Mouse (Mus musculus) B cell, adult 2 months (primary cell): ENCODE data around the gene Trmt1.
A peak's percentile ranks its signal among the peaks of the same experiment; 100 is the strongest.

Source experiments
- DNase-seq, 2 experiments: peaks; one replicate each; pipeline ENCODE4 v3.0.0; 2022

Trmt1 gene

DNA sequence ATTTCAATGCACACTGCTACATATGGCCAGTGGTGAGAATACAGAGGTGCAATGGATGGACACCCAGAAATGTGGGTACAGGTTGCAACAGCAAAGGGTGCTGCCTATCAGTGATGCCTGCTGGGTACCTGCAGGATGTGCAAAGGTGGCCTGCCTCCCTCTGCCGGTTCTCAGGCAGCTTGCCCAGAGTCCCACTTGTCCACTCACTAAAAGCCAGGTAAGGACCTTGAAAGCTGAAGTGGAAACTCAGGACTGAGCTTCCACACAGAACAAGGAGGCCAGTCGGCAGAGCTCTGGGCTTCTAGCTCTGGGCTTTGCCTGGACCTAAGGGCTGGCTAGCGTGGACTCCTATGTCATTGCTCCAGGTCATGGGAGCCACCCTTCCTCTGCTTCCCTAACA is 25.2 kb downstream of the Trmt1 start:
- DNase-seq = no peak

DNA sequence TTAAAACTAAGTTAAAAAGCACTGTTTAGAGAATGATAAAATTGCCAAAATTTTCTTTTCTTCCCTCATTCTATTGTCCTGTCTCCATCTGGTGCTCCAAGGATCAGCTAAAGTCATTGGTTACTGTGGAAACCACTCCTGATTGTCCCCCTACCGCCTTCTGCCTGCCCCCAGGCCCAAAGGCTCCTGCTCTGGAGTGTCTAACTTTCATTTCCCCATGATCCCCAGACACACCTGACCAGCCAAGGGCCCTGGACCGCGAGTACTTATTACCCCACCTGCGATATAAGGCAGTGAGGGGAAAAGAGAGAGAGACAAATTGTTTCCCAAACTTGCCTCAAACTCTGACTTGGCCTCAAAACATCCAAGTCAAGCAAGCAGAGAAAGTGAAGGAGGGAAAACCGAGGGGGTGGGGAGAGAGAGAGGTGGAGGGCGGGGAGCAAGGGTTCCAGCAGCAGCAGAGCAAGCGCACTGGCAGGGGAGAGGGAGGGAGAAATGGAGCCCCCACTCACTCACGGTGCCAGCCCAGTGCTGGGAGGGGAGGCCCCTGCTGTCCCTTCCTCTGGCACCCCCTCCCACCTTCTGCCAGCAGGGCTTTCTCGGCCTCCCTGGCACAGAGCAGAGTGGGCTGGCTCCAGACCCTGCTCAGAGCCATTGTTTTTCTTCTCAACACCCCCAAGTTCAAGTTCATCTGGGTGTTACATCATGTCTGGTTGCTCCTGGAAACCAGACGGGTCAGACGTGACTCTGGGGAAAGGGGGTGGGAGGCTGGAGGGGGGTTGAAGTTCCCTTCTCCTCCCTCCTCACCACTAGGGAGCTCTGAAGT is 26.0 kb downstream of the Trmt1 start:
- no peak for DNase-seq

DNA sequence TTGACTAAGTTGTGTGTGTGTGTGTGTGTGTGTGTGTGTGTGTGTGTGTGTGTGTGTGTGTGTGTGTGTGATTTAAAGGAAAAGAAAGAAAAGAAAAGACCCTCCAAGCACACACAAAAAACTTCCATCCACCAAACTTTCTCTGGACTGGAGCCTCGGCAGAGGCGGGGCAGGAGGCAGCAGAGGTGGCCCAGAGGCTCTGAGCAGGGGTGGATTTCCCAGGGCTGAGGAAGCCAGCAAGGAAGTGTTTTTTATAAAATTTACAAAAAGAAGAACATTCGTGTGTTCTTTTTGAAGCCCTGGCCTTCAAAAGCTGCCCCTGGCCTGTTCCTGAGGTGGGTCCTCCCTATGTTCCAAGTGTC is 26.6 kb downstream of the Trmt1 start:
- DNase-seq = no peak

DNA sequence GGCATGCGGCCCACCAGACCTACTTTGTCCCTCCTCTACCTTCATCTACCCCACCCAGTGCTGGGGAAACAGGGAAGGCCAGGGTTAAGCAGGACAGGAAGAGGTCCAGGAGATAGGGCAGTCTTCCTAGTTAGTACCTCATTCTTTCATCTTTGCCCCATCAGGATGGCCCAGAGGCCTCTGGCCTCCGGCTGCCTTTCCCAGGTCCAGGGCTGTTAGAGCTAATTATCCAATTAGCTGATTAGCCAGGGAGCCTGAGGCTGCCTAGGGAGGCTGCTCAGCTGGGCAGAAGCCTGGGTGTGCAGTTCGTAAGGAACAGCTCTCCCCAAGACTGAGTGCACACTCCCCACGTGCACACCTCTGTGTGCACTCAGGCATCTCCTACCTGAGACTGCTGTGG is 27.3 kb downstream of the Trmt1 start:
- no peak for DNase-seq

DNA sequence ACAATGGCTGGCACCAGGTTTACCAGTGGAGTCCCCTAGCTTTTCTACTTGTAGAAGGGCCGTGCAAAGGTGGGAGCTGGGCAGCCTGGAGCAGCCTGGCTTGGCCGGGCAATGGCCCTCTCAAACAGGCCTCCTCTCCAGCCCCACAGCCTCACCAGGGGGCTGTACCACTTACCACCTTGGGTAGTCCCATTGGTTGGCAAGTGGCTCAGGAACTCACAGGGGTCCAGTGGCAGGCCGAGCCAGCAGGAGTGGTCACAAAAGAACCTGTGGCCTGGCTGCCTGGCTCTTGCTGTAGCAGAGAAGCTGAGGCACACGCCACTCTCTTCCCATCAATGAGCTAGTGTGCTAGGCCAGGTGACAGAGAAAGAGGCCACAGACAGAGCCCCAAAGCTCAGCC is 28.1 kb downstream of the Trmt1 start:
- DNase-seq = no peak

DNA sequence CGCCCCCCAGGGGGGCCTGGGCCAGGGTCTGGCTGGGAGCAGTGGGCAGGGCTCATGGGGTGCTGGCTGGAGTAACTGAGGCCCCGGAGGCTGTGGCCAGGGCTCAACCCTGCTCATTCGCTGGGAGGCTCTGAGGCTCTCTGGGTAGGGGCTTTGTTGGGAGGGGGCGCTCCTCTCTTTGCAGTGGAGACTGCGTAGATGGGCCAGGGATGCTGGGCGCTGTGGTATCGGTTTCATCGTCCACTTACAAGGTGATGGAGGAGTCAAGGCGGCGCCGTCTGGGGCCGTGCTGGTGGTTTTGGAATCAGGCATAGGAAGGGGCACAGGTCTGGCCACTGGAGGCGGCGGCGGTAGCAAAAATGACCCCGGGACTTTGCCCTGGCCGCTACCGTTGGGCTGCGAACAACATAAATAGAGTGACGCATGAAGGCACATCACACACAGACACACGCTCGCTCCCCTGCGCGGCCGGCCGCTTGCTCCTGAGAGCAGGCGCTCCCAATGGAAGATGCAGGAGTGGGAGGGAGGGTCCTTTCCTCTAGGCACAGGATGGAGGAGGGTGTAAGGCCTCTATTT is 29.9 kb downstream of the Trmt1 start:
- DNase-seq = no peak

DNA sequence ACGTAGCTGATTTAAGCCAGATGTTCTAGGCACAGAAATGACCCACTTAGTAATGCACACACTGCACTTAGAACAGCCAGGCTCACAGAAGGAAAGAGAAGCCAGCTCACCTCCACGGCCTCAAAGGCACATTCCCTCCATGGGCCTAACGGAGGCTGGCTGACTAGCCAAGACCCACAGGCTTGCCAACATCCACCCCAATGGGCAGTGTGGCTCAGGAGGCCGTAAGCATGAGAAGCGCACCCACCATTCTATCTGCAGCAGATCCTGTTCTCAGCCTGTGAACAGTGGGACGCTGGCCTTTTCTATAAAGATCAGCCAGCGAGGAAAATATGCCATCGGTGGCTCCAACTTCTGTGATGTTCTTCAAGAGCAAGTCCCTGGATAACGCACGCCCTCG is 30.7 kb downstream of the Trmt1 start:
- DNase-seq = no peak

DNA sequence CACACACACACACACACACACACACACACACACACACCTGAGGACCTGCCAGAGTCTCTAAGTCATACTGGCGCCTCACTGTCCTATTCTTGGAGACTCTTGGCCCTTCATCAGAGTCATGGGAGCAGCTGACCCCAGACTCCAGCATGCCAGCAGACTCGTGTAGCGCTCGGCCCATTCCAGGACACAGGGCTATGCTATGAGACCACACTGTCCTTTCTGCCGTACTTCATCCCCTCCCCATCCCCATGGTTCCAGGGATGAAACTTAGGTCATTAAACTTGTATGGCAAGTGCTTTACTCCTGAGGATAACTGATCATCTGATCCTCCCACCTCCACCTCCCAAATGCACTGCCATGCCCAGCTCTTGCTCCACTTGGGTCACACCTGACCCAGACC is 32.4 kb downstream of the Trmt1 start:
- DNase-seq = no peak

DNA sequence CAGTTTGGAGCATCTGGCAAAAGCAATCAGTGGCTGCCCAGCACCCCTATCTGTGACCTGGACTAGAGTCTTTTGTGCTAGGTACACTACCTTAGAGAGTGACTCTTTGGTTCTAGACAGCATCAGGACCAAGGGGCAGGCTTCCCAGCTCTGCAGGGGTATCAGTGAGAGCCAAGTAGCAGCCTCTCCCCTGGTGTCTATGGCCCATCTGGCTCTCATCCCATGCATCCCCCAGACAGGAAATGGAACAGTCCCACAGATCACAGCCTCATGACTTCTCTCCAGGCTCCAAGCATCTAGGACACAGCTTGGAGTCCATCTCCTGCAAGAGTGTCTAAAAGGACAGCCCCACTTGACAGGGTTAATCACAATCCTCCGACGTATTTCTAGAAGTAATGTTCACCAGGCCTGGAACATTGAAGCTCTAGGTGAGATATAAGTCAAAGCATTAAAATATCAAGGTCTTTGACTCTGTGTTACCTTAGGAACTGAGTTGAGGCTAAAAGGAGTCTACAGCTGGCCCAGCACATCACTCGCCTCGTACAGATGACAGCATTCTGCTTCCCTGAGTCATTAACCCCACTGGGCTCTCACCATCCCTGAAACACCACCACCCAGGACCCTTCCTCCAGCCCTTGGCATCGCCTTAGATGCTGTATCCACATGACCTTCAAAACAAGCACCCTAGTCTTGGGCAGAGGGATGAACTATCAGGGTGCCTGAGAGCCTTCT is 33.0 kb downstream of the Trmt1 start:
- DNase-seq = no peak

DNA sequence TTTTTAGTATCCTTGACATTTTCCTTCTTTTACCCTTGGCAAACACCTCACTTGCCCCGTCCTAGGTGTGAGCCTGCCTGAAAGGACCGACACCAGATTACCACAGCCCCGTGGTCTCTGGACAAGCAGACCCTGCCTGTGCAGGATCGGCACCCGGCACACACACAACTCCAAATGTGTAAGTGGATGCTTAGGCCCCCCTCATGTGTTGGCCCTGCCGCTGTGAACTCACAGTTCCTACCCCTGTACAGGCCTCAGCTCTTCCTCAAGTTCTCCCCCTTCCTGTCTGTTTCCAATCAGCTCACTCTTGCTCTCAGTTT is 36.4 kb downstream of the Trmt1 start:
- no peak for DNase-seq

DNA sequence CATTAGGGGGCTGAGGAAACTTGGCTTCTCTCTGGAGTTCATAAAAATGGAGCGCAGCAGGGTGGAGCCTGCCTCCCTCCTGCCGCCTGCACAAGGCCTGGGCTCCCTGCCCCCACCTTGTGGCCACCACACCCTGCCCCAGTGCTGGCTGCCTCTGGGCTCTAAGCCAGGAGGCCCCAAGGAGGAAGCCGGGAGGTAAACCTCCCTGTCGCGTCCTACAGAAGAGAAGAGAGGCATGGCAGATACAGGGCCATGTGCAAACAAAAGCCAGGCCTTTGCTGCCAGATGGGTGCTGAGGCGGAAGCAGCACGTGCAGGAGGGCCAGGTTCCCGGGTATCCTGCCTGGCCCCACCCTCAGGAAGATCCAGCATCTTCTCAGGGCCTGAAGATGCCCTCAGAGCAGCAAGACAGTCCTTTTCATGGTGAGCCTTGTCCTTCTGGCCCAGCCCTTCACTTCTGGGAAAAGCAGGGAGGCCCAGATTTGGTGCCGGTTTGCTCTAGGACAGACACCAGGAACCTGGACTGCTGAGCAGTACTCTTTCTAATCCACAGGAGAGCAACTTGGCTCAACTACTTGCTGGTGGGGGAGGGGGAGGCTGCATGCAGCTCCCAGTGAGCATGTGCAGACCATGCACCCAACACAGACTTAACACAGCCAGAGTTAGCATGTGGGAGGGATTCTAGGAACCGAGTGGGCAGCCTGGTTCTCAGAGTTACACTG is 36.9 kb downstream of the Trmt1 start, which contains the start of gene G430095P16Rik:
Gene G430095P16Rik (plus strand): TSS at position 158 of the 721 bp plus-strand sequence.
- peak; percentile 41 to 47 for DNase-seq

DNA sequence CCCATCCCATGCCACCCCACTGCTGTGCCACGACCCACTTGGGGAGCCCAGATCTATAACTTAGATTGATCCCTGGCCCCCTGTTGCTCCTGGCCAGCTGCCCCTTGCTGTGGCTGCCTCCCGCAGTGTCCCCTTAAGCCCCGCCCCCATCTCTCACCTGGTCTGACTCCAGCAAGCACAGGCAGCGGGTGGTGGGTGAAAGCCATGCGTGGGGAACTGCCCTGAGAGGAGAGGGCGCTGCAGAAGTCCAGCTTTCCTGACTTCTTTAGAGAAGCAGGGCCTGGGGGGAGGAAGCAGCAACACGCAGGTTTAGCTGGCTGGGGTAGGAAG is 37.4 kb downstream of the Trmt1 start:
- DNase-seq = no peak

DNA sequence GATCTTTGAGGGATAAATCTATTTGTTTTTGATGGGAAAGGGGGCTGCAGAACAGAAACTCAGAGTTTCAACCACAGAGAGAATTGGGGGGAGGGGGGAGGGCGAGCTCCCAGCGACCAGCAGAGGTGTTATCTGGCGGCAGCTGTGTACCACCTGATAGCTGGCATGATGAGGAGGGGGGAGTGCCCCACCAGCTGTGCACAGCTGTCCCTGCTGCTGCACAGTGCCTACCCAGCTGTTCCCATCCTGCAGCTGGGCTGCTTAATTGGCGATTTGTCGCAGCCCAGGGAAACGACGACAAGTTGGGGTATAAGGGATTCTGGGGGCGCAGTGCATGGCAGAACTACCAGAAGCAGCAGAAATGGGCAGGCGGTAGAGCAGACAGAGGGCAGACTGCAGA is 38.6 kb downstream of the Trmt1 start:
- no peak for DNase-seq

DNA sequence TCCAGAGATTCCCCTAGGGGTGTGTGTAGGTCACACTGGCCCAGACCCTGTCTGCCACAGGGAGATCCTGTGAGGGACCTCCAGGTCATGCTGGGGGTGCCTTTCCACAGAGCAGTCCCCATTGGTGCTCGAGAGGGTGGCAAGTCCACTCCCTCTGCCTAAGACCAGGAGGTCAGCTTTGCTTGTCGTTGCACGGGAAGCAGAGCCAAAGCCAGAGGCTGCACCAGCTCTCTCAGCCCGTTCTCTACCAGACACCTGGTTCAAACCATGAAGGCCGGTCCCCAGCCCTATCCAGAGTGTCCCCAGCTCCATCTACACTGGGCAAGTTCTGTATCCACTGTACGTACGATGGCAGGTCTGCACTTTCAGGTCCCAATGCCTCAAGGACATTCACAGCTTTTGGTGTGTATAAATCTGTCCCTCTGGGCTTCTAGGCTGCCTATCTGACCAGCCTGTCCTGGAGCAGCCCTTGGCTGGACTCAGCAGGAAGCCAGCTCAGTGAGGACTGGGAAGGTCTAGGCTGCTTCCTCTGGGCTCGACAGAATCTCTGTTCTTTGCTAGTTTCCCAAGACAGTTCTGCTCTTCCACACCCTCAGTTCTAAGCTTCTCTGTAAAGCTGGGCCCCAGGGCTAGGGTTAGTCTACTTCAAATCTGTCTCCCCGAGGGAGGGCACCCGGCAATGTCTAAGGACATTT is 39.3 kb downstream of the Trmt1 start:
- DNase-seq = no peak

DNA sequence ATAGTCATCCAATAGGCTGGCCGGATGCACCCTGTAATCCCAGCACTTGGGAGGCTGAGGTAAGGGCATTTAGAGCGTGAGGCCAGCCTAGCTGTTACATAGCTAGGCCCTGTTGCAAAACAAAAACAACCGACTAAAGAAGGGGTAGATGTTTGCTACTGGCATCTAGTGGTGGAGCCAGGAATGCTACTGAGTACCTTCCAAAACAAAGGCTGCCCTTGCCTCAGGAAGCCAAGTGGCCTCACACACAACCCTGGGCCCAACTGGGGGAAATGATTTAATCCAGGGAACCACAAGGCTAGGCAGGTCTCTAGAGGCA is 39.8 kb downstream of the Trmt1 start:
- DNase-seq = no peak

DNA sequence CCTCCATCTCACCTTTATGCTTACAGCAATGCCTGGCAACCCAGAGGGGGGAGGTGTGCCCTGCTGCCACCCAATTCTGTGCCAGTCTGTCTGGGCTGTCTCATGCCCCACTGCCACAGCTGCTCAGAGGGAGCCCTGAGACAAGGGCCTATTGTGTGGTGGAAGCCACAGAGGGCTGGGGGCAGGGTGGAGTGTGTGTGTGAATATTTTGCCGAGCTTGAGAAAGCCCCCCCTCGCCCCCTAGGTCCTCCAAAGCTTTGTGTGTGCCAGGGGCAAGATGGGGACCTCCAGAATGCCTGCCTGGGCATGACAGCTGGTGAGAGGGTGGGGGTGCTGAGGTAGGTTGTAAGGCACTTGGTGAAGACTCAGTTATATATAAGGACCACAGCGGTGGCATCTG is 42.4 kb downstream of the Trmt1 start:
- DNase-seq = no peak

DNA sequence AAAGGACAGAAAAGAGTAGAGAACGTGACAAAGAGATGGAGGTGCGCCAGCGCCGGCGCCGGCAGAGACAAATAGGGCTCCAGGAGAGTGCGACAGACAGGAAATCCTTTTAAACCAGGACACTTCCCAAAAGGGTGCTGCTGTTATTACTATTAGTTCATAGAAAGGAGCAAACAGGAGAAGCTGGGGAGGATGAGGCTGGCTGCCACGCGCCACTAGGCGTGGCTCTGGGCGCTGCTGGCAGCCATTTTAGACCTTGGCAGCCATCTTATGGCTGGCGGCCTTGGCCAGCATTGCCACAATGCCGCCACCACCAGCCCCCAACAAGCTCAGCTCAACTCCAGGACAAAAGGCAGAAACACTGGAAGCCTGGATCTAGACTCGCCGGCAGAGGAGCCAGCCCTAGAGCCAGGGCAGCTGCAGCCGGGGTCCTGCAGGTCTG is 43.8 kb downstream of the Trmt1 start:
- DNase-seq = no peak

DNA sequence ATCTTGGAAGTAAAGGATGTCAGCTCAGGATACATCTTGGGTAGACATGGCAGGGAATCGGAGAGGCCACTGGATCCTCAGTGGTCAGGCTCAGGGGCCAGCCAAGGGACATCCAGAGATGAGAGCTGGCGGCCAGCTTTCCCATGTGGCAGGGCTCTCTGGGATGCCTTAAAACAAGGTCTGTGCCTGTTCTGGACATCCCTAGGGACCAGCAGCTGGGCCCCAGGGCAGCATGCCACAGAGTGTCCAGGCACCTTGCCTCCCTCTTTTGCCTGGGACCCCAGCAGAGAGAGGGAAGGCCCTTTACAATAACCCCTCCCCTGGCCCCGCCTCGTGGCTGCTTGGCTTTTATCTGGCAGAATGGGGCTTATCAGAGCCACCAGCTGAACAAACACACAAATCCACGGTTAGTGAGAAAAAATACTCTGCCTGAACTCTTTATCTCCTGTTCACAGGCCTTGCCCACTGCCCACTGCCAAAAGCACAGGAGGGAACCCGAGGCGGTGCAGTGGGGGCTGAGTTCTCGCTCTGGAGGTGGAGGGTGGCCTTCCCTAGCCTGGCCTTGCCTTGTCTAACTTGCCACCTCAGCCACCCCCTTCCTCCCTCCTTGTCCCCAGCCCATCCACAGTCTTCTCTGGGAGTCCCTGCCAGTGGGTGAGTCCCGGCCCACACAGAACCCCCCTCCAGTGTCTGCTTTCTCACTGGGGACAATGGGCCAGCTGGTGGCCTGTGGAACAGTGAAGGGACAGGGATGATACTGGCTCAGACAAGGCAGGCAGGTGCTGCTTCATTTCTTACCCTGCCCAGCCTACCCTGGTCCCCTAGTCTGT is 44.6 kb downstream of the Trmt1 start:
- DNase-seq = no peak

DNA sequence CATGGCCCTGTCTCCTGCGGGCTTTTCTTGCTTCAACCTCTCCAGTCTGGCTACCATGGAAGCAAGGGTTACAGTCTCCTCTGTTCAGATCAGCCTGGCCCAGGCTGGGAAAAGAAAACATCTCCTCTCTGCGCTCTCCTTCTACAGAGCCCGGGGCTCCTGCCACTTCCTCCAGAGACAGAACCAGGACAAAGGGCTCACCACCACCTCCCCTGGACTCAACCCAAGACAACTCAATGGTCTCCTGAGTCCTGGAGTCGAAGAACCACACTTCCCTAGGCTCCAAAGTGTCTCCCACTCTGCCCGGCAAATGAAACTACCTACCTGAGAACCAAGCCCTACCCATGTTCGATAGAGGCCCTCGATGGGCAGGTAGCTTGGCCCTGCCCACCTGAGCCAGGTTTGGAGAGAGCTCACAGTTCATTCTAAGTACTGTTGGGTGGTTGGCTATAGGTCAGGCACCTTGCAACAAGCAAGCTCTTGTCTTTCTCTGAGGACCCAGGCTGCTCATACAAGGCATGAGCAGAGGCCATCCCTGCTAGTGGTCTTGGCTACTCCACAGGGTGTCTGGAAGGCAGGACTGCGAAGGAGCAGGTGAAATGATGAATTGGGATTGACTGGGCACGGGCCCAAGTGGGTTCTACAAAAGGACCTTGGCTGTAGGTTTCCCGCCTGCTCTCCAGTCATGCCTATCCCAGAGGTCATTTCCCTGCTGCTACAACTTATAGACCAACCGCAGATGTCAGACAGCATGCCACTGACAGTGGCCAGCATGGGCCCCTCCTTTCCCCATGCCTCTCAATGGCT is 45.5 kb downstream of the Trmt1 start:
- DNase-seq = no peak

DNA sequence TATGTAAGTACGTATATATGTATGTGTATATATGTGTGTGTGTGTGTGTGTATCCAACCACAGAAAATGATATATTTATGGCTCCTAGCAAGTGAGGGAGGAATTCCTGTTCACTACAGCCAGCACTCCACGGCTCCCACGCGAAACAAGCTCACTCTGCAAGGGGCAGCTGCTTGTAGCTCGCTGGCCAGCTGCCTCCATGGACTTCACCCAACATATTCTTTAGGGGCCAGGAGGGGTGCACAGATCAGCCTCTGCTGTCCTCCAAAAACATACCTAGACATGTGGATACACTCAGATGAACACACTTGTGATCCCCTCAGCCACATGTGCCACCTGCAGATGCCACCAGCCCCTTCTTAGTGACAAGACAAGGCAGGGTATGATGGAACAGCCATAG is 46.4 kb downstream of the Trmt1 start:
- no peak for DNase-seq

DNA sequence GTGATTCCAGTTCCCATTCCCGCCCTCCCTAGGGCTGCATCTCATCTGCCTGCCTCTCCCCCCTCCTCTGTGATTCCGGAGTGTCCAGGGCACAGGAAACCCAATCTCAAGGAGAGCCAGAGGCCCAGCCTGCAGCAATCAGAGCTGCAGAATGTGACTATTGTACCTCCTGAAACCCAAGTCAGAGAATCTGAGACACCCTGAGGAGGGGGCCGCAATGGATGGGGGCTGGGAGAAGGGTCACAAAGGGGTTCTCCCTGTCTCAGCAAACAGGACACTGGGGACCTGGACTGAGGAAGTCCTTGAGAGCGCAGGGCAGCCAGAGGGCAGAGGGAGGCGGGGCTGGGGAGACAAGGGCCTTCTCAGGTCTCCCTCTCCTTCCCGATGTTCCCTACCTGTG is 46.9 kb downstream of the Trmt1 start:
- DNase-seq = no peak

DNA sequence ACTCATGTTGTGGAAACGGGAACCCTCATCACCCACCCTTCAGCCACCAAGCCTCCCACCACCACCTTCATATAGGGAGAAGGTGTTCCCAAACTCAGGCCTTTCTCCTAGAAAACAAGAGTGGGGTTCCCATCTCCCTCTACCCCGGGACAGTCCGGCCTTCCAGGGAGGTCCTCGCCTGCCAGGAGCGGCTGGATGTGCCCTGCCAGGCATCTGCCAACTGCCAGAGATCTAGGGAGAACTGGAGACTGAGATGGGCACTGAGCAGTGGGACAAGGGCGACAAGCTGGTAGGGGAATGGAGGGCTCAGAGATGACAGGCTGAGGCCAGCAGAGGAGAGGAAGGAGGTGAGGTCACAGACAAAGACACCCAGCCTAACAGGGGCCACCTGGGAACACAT is 47.9 kb downstream of the Trmt1 start:
- no peak for DNase-seq
